Mouse (Mus musculus): ENCODE measurements around the gene Hist1h1c. TPM values are rescaled to one million over a fixed set of nuclear protein-coding genes. Genes with fewer than 3 reads are reported as not detected.

The Hist1h1c gene
- 10.6 and 12.6 TPM in 2 replicates for polyA plus RNA-seq (2016; fragmentation: Nextera tagmentation; extraction: Ambion mirVana)

GRCm38 (mm10) chr13:23738677-23739068 lies at the start of gene Hist1h1c:
TSS of gene Hist1h1c (plus strand) at chr13:23738808.
- Histone ChIP-seq H3K36me3 (no peaks in the 10 kb centered on the region), H3K4me3 (peak within 1 kb of the TSS; percentile 66), H3K27ac (peak within 1 kb of the TSS; percentile 97), H3K9me3 (no peaks in the 10 kb centered on the region), H3K4me1 (replicated peaks) (peaks cover 31% of the 10 kb centered on the region), H3K27me3 (ENCODE audit: insufficient read depth, poor library complexity, severe bottlenecking) (no peaks in the 10 kb centered on the region)
- WGBS: 0% methylated on average over 38 of the region's 38 CpGs
- peak; percentile 92 for DNase-seq (ENCODE audit: low spot score)

GRCm38 (mm10) chr13:23688956-23689355 lies 49.7 kb upstream of the Hist1h1c start:
- no peaks in the 10 kb centered on the region for H3K9me3 ChIP-seq
- H3K4me1 ChIP-seq (replicated peaks): peaks cover 14% of the 10 kb centered on the region
- no peak overlapping the region for H3K27ac ChIP-seq
- no peaks in the 10 kb centered on the region for H3K27me3 ChIP-seq (ENCODE audit: insufficient read depth, poor library complexity, severe bottlenecking)
- H3K36me3 ChIP-seq: no peaks in the 10 kb centered on the region
- no peak overlapping the region for H3K4me3 ChIP-seq
- DNase-seq (ENCODE audit: low spot score): no peak
- 94% methylated on average over 2 of the region's 2 CpGs for WGBS

- DNase-seq (ENCODE audit: low spot score): no peak
- H3K36me3 ChIP-seq: no peaks in the 10 kb centered on the region
- no peak overlapping the region for H3K27ac ChIP-seq
- H3K4me3 ChIP-seq: no peak overlapping the region
- WGBS: 84% methylated on average over 2 of the region's 2 CpGs
- peaks cover 14% of the 10 kb centered on the region for H3K4me1 ChIP-seq (replicated peaks)
- H3K27me3 ChIP-seq (ENCODE audit: insufficient read depth, poor library complexity, severe bottlenecking): no peaks in the 10 kb centered on the region
- no peaks in the 10 kb centered on the region for H3K9me3 ChIP-seq
These were observed 49.1 kb upstream of the Hist1h1c start for GRCm38 (mm10) chr13:23689459-23689858.

GRCm38 (mm10) chr13:23693856-23694440 lies 44.7 kb upstream of the Hist1h1c start:
- H3K4me3 ChIP-seq: no peak overlapping the region
- DNase-seq (ENCODE audit: low spot score): no peak
- peaks cover 20% of the 10 kb centered on the region for H3K4me1 ChIP-seq (replicated peaks)
- no peak overlapping the region for H3K27ac ChIP-seq
- H3K9me3 ChIP-seq: no peaks in the 10 kb centered on the region
- WGBS: 82% methylated on average over 6 of the region's 6 CpGs
- no peaks in the 10 kb centered on the region for H3K36me3 ChIP-seq
- H3K27me3 ChIP-seq (ENCODE audit: insufficient read depth, poor library complexity, severe bottlenecking): no peaks in the 10 kb centered on the region

- H3K36me3 ChIP-seq: no peaks in the 10 kb centered on the region
- no peak overlapping the region for H3K4me3 ChIP-seq
- WGBS: 96% methylated on average over 9 of the region's 9 CpGs
- no peak overlapping the region for H3K27ac ChIP-seq
- no peaks in the 10 kb centered on the region for H3K27me3 ChIP-seq (ENCODE audit: insufficient read depth, poor library complexity, severe bottlenecking)
- H3K4me1 ChIP-seq (replicated peaks): peaks cover 24% of the 10 kb centered on the region
- no peaks in the 10 kb centered on the region for H3K9me3 ChIP-seq
- no peak for DNase-seq (ENCODE audit: low spot score)
These were observed 43.7 kb upstream of the Hist1h1c start for GRCm38 (mm10) chr13:23694956-23695355.

GRCm38 (mm10) chr13:23695514-23695913 lies 43.1 kb upstream of the Hist1h1c start, which contains the start of gene Hist1h1t:
TSS of gene Hist1h1t (plus strand) at chr13:23695814.
- no peaks in the 10 kb centered on the region for H3K27me3 ChIP-seq (ENCODE audit: insufficient read depth, poor library complexity, severe bottlenecking)
- H3K9me3 ChIP-seq: no peaks in the 10 kb centered on the region
- H3K27ac ChIP-seq: peak within 1 kb of the TSS; percentile 75
- DNase-seq (ENCODE audit: low spot score): no peak
- H3K36me3 ChIP-seq: no peaks in the 10 kb centered on the region
- H3K4me3 ChIP-seq: peak within 1 kb of the TSS; percentile 18; the same call in 1 of the 2 replicates
- 53% methylated on average over 13 of the region's 13 CpGs for WGBS
- H3K4me1 ChIP-seq (replicated peaks): peaks cover 24% of the 10 kb centered on the region

GRCm38 (mm10) chr13:23696061-23696474 lies 42.5 kb upstream of the Hist1h1c start:
- peak overlapping the region; percentile 75 for H3K27ac ChIP-seq
- 55% methylated on average over 15 of the region's 15 CpGs for WGBS
- peaks cover 29% of the 10 kb centered on the region for H3K4me1 ChIP-seq (replicated peaks)
- no peaks in the 10 kb centered on the region for H3K9me3 ChIP-seq
- H3K27me3 ChIP-seq (ENCODE audit: insufficient read depth, poor library complexity, severe bottlenecking): no peaks in the 10 kb centered on the region
- no peak for DNase-seq (ENCODE audit: low spot score)
- no peaks in the 10 kb centered on the region for H3K36me3 ChIP-seq
- peak overlapping the region; percentile 18; the same call in 1 of the 2 replicates for H3K4me3 ChIP-seq

- peak overlapping the region; percentile 55 for H3K4me3 ChIP-seq
- H3K4me1 ChIP-seq (replicated peaks): peaks cover 30% of the 10 kb centered on the region
- peak overlapping the region; percentile 89 for H3K27ac ChIP-seq
- DNase-seq (ENCODE audit: low spot score): peak; percentile 56
- under 1% methylated on average over 24 of the region's 32 CpGs for WGBS
- no peaks in the 10 kb centered on the region for H3K9me3 ChIP-seq
- no peaks in the 10 kb centered on the region for H3K27me3 ChIP-seq (ENCODE audit: insufficient read depth, poor library complexity, severe bottlenecking)
- H3K36me3 ChIP-seq: no peaks in the 10 kb centered on the region
These were observed 40.9 kb upstream of the Hist1h1c start for GRCm38 (mm10) chr13:23697491-23698299.

GRCm38 (mm10) chr13:23698300-23698693 lies 40.3 kb upstream of the Hist1h1c start, which contains the start of gene Hist1h4c:
TSS of gene Hist1h4c (minus strand) at chr13:23698454.
- Histone ChIP-seq H3K36me3 (no peaks in the 10 kb centered on the region), H3K27ac (peak within 1 kb of the TSS; percentile 89), H3K27me3 (ENCODE audit: insufficient read depth, poor library complexity, severe bottlenecking) (no peaks in the 10 kb centered on the region), H3K9me3 (no peaks in the 10 kb centered on the region), H3K4me1 (replicated peaks) (peaks cover 30% of the 10 kb centered on the region), H3K4me3 (peak within 1 kb of the TSS; percentile 55)
- peak; percentile 98 for DNase-seq (ENCODE audit: low spot score)
- under 1% methylated on average over 22 of the region's 22 CpGs for whole genome bisulfite sequencing

- H3K36me3 ChIP-seq: no peaks in the 10 kb centered on the region
- peak overlapping the region; percentile 89 for H3K27ac ChIP-seq
- H3K4me3 ChIP-seq: peak overlapping the region; percentile 55
- no peaks in the 10 kb centered on the region for H3K9me3 ChIP-seq
- H3K4me1 ChIP-seq (replicated peaks): peaks cover 30% of the 10 kb centered on the region
- DNase-seq (ENCODE audit: low spot score): no peak
- H3K27me3 ChIP-seq (ENCODE audit: insufficient read depth, poor library complexity, severe bottlenecking): no peaks in the 10 kb centered on the region
- WGBS: 72% methylated on average over 6 of the region's 6 CpGs
These were observed 39.6 kb upstream of the Hist1h1c start for GRCm38 (mm10) chr13:23698996-23699395.

GRCm38 (mm10) chr13:23699767-23700166 lies 38.8 kb upstream of the Hist1h1c start:
- 0 out of 2 replicates have a peak, but pooled peaks cover 2% of the 10 kb centered on the region for H3K27me3 ChIP-seq (ENCODE audit: insufficient read depth, poor library complexity, severe bottlenecking)
- DNase-seq (ENCODE audit: low spot score): no peak
- H3K36me3 ChIP-seq: no peaks in the 10 kb centered on the region
- WGBS: 73% methylated on average over 3 of the region's 3 CpGs
- peaks cover 30% of the 10 kb centered on the region for H3K4me1 ChIP-seq (replicated peaks)
- no peak overlapping the region for H3K27ac ChIP-seq
- no peaks in the 10 kb centered on the region for H3K9me3 ChIP-seq
- H3K4me3 ChIP-seq: no peak overlapping the region

- 33% methylated on average over 8 of the region's 8 CpGs for WGBS
- Histone ChIP-seq H3K4me1 (replicated peaks) (peaks cover 25% of the 10 kb centered on the region), H3K4me3 (no peak overlapping the region), H3K27me3 (ENCODE audit: insufficient read depth, poor library complexity, severe bottlenecking) (0 out of 2 replicates have a peak, but pooled peaks cover 2% of the 10 kb centered on the region), H3K36me3 (no peaks in the 10 kb centered on the region), H3K27ac (peak overlapping the region; percentile 66; the same call in 1 of the 2 replicates), H3K9me3 (no peaks in the 10 kb centered on the region)
- peak; percentile 73 for DNase-seq (ENCODE audit: low spot score)
These were observed 37.7 kb upstream of the Hist1h1c start for GRCm38 (mm10) chr13:23700786-23701520.

All from hindbrain, embryonic 10.5 days (tissue).